ENCODE assay signal across 8 mouse cellular contexts in genomic region chr8:117198141-117198935, GRCm38 (mm10). TPM values are rescaled to one million over a fixed set of nuclear protein-coding genes. Genes with fewer than 3 reads are reported as not detected.
DNase-seq lines count a peak whose midpoint lies in the region; ATAC-seq and TF ChIP-seq lines count a peak whose summit lies in the region.

No protein-coding gene starts in this region.

- no peak overlapping the region for H3K4me3 ChIP-seq in ES-Bruce4 (ENCODE audit: low read depth, low read length)
- peak overlapping the region; percentile 17 for H3K4me3 ChIP-seq in bone marrow, adult 2 months (replicated peaks; ENCODE audit: control insufficient read depth, low read depth, low read length)
- H3K4me3 ChIP-seq in forebrain, embryonic 16.5 days (replicated peaks; ENCODE audit: low read length) = no peak overlapping the region
- no peak overlapping the region for H3K4me3 ChIP-seq in hindbrain, embryonic 10.5 days
- no peak overlapping the region for H3K4me3 ChIP-seq in lung, embryonic 15.5 days

- no peaks in the 10 kb centered on the region for H3K36me3 ChIP-seq in ES-Bruce4 (ENCODE audit: control insufficient read depth, insufficient read depth, low read length, poor library complexity, severe bottlenecking)
- H3K36me3 ChIP-seq in forebrain, embryonic 16.5 days (ENCODE audit: control insufficient read depth, insufficient read depth) = peaks cover 6% of the 10 kb centered on the region
- peaks cover 79% of the 10 kb centered on the region for H3K36me3 ChIP-seq in hindbrain, embryonic 10.5 days
- peaks cover 34% of the 10 kb centered on the region for H3K36me3 ChIP-seq in lung, embryonic 15.5 days

- H3K4me1 ChIP-seq in ES-Bruce4 (ENCODE audit: control insufficient read depth, insufficient read depth, low read length) = peaks cover 4% of the 10 kb centered on the region
- H3K4me1 ChIP-seq in bone marrow, adult 2 months (ENCODE audit: control insufficient read depth, insufficient read depth, low read length) = peaks cover 10% of the 10 kb centered on the region
- peaks cover 8% of the 10 kb centered on the region for H3K4me1 ChIP-seq in forebrain, embryonic 16.5 days (replicated peaks; ENCODE audit: control insufficient read depth, insufficient read depth, low read length)
- peaks cover 40% of the 10 kb centered on the region for H3K4me1 ChIP-seq in hindbrain, embryonic 10.5 days (replicated peaks)
- peaks cover 62% of the 10 kb centered on the region for H3K4me1 ChIP-seq in lung, embryonic 15.5 days

- no peak for TF ChIP-seq POLR2A in ES-Bruce4 (IDR thresholded peaks at IDR 0.05; ENCODE audit: insufficient read depth, low read length)
- no peak for TF ChIP-seq POLR2A in bone marrow, adult 2 months (IDR thresholded peaks at IDR 0.05; ENCODE audit: borderline replicate concordance, control insufficient read depth, low read depth, low read length)

- H3K9me3 ChIP-seq in ES-Bruce4 (replicated peaks; ENCODE audit: control insufficient read depth, insufficient read depth, low read length, poor library complexity, severe bottlenecking) = no peaks in the 10 kb centered on the region
- H3K9me3 ChIP-seq in forebrain, embryonic 16.5 days (ENCODE audit: control insufficient read depth, low read length) = no peaks in the 10 kb centered on the region
- no peaks in the 10 kb centered on the region for H3K9me3 ChIP-seq in hindbrain, embryonic 10.5 days
- H3K9me3 ChIP-seq in lung, embryonic 15.5 days = no peaks in the 10 kb centered on the region

- H3K27ac ChIP-seq in ES-Bruce4 (ENCODE audit: insufficient read depth, low read length) = 0 out of 2 replicates have a peak overlapping the region, but pooled peaks have one; percentile 11
- H3K27ac ChIP-seq in bone marrow, adult 2 months (ENCODE audit: control insufficient read depth, insufficient read depth, low read depth, low read length, poor library complexity) = peak overlapping the region; percentile 80
- H3K27ac ChIP-seq in forebrain, embryonic 16.5 days (ENCODE audit: low read length) = peak overlapping the region; percentile 70
- peak overlapping the region; percentile 50 for H3K27ac ChIP-seq in hindbrain, embryonic 10.5 days
- H3K27ac ChIP-seq in lung, embryonic 15.5 days = peak overlapping the region; percentile 96

- peak overlapping the region; percentile 21; the same call in 1 of the 2 replicates for H3K9ac ChIP-seq in ES-Bruce4 (ENCODE audit: low read depth, poor library complexity, severe bottlenecking)
- H3K9ac ChIP-seq in forebrain, embryonic 16.5 days (replicated peaks; ENCODE audit: low read depth, low read length) = no peak overlapping the region
- peak overlapping the region; percentile 14; the same call in 1 of the 2 replicates for H3K9ac ChIP-seq in lung, embryonic 15.5 days

- TF ChIP-seq CTCF in ES-Bruce4 (IDR thresholded peaks at IDR 0.05; ENCODE audit: low read depth, low read length) = peak; percentile 39
- peak; percentile 71 for TF ChIP-seq CTCF in bone marrow, adult 2 months (IDR thresholded peaks at IDR 0.05; ENCODE audit: control insufficient read depth, insufficient read depth, low read length)

- no peak for TF ChIP-seq EP300 in ES-Bruce4 (IDR thresholded peaks at IDR 0.05; ENCODE audit: insufficient read depth, low read depth, low read length)

- H3K4me2 ChIP-seq in forebrain, embryonic 16.5 days (ENCODE audit: low read length) = no peak overlapping the region
- peak overlapping the region; percentile 40 for H3K4me2 ChIP-seq in lung, embryonic 15.5 days

- H3K27me3 ChIP-seq in ES-Bruce4 (ENCODE audit: control insufficient read depth, insufficient read depth, low read length, poor library complexity, severe bottlenecking) = no peaks in the 10 kb centered on the region
- no peaks in the 10 kb centered on the region for H3K27me3 ChIP-seq in forebrain, embryonic 16.5 days (replicated peaks; ENCODE audit: control insufficient read depth, insufficient read depth, low read length)
- H3K27me3 ChIP-seq in hindbrain, embryonic 10.5 days (ENCODE audit: insufficient read depth, poor library complexity, severe bottlenecking) = no peaks in the 10 kb centered on the region
- no peaks in the 10 kb centered on the region for H3K27me3 ChIP-seq in lung, embryonic 15.5 days

- WGBS in bone marrow, adult 2 months = 17% methylated on average over 20 of the region's 20 CpGs
- WGBS in forebrain, embryonic 16.5 days = 51% methylated on average over 20 of the region's 20 CpGs
- 61% methylated on average over 20 of the region's 20 CpGs for whole genome bisulfite sequencing in hindbrain, embryonic 10.5 days
- 12% methylated on average over 20 of the region's 20 CpGs for WGBS in lung, embryonic 15.5 days

- peak; percentile 15 for DNase-seq in hindbrain, embryonic 10.5 days (ENCODE audit: low spot score)
- DNase-seq in layer of hippocampus, adult 9-10 months (ENCODE audit: low spot score) = peak; percentile 48
- peak; percentile 76 for DNase-seq in thymus, postnatal 14 days

- ATAC-seq in forebrain, embryonic 16.5 days = peak; percentile 94
- ATAC-seq in lung, embryonic 15.5 days (ENCODE audit: borderline replicate concordance, extremely low read depth, low FRiP score, low TSS enrichment) = peak; percentile 79
- peak; percentile 85 for ATAC-seq in neutrophil, adult 5-6 weeks (ENCODE audit: extremely low read depth, insufficient number of reproducible peaks, low FRiP score, poor library complexity, severe bottlenecking)

RNA-seq across cellular contexts. Expression of gene Gan, which starts 40.4 kb away (rescaled TPM):
- polyA plus RNA-seq in ES-Bruce4 (2011; ENCODE audit: insufficient read depth, insufficient read length, low read depth, missing spikeins) = 11.0 and 11.7 TPM in 2 replicates
- 2.9 and 3.1 TPM in 2 replicates for polyA plus RNA-seq in bone marrow, adult 2 months (2011; ENCODE audit: insufficient read depth, insufficient read length, low replicate concordance, missing spikeins)
- polyA plus RNA-seq in forebrain, embryonic 16.5 days (2015; fragmentation: Nextera tagmentation; extraction: Ambion mirVana) = 3.5 and 3.7 TPM in 2 replicates
- 2.1 and 2.8 TPM in 2 replicates for polyA plus RNA-seq in hindbrain, embryonic 10.5 days (2016; fragmentation: Nextera tagmentation; extraction: Ambion mirVana)
- 2.1 and 2.3 TPM in 2 replicates for polyA plus RNA-seq in lung, embryonic 15.5 days (2015; fragmentation: Nextera tagmentation; extraction: Ambion mirVana)
- 3.6 and 4.1 TPM in 2 replicates for total RNA-seq in neutrophil, adult 5-6 weeks (2017)

RNA-seq across cellular contexts. Expression of gene Cmip, which starts 58.5 kb away (rescaled TPM):
- polyA plus RNA-seq in ES-Bruce4 (2011; ENCODE audit: insufficient read depth, insufficient read length, low read depth, missing spikeins) = 64.9 and 67.9 TPM in 2 replicates
- 11.5 and 16.2 TPM in 2 replicates for polyA plus RNA-seq in bone marrow, adult 2 months (2011; ENCODE audit: insufficient read depth, insufficient read length, low replicate concordance, missing spikeins)
- 80.1 and 98.1 TPM in 2 replicates for polyA plus RNA-seq in forebrain, embryonic 16.5 days (2015; fragmentation: Nextera tagmentation; extraction: Ambion mirVana)
- polyA plus RNA-seq in hindbrain, embryonic 10.5 days (2016; fragmentation: Nextera tagmentation; extraction: Ambion mirVana) = 10.6 and 14.0 TPM in 2 replicates
- polyA plus RNA-seq in lung, embryonic 15.5 days (2015; fragmentation: Nextera tagmentation; extraction: Ambion mirVana) = 18.8 and 21.7 TPM in 2 replicates
- total RNA-seq in neutrophil, adult 5-6 weeks (2017) = 70.7 and 74.6 TPM in 2 replicates

Comparison
In these comparisons a context has a peak if more than half of its experiments do, and no peak if none do; other contexts are left out.
1. H3K27ac ChIP-seq: peak in every context shown above with its lines; median percentile 96 in lung, embryonic 15.5 days; 80 in bone marrow, adult 2 months; 70 in forebrain, embryonic 16.5 days; 50 in hindbrain, embryonic 10.5 days; 11 in ES-Bruce4.
2. DNase-seq: peak in every context shown above with its lines; median percentile 76 in thymus, postnatal 14 days; 48 in layer of hippocampus, adult 9-10 months; 15 in hindbrain, embryonic 10.5 days.